ENCODE assay signal across 8 mouse cellular contexts in the genomic region with DNA sequence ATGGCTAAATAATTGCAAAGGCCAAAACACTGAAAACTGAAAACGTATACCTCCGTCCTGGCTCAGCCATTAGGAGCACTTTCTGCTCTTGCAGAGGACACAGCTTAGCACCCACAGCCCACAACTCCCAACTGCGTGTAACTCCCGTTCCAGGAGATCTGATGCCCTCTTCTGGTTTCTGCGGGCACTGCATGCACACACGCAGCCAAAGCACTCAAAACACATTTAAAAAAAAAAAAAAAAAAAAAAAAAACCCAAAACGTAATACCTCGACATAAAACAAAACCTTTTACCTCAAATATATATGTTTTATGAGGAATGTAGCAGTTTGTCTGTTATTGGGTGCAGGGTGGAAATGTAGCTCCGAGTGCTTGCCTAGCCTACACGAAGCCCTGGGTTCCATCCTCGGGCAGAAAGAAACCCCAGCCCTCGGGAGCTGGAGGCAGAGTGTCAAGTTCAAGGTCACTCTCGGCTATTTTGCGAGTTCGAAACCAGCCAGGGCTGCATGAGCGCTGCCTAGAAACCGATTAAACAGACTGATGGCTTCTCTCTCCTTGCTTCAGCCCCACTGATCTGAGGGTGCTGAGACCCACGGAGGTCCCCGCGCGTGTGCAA. TPM values are rescaled to one million over a fixed set of nuclear protein-coding genes. Genes with fewer than 3 reads are reported as not detected.
DNase-seq lines count a peak whose midpoint lies in the region; ATAC-seq and TF ChIP-seq lines count a peak whose summit lies in the region.

No protein-coding gene starts in this region.

- H3K27ac ChIP-seq in forebrain, postnatal 0 days (ENCODE audit: low read depth, low read length): peak overlapping the region; percentile 85
- peak overlapping the region; percentile 84 for H3K27ac ChIP-seq in lung, embryonic 16.5 days (ENCODE audit: low read length)

- ATAC-seq in G1E (ENCODE audit: extremely low read depth, insufficient number of reproducible peaks, low FRiP score, poor library complexity, severe bottlenecking): no peak
- ATAC-seq in forebrain, postnatal 0 days: peak; percentile 32; the same call in 1 of the 2 replicates
- peak; percentile 59 for ATAC-seq in hematopoietic stem cell, adult 5-6 weeks (replicated peaks in 1 of 2; ENCODE audit: insufficient read depth in 1 of 2, low FRiP score in 2 of 2, low TSS enrichment in 1 of 2, low read depth in 1 of 2, poor library complexity in 2 of 2, severe bottlenecking in 2 of 2)
- ATAC-seq in lung, embryonic 16.5 days (ENCODE audit: low read depth): peak; percentile 35

- no peaks in the 10 kb centered on the region for H3K9me3 ChIP-seq in G1E (replicated peaks)
- no peaks in the 10 kb centered on the region for H3K9me3 ChIP-seq in forebrain, postnatal 0 days (ENCODE audit: low read length)
- no peaks in the 10 kb centered on the region for H3K9me3 ChIP-seq in lung, embryonic 16.5 days (ENCODE audit: control insufficient read depth, low read length)

- peak; percentile 44; the same call in 1 of the 2 replicates for TF ChIP-seq CTCF in G1E (IDR thresholded peaks at IDR 0.05; ENCODE audit: low read depth, low read length)
- TF ChIP-seq CTCF in forebrain, postnatal 0 days (IDR thresholded peaks at IDR 0.05; ENCODE audit: low read depth): peak; percentile 86

- H3K27me3 ChIP-seq in G1E (ENCODE audit: insufficient read depth, low read length): peaks cover 2% of the 10 kb centered on the region; the same call in 1 of the 2 replicates
- no peaks in the 10 kb centered on the region for H3K27me3 ChIP-seq in forebrain, postnatal 0 days (ENCODE audit: insufficient read depth, low read length)
- no peaks in the 10 kb centered on the region for H3K27me3 ChIP-seq in lung, embryonic 16.5 days (ENCODE audit: control insufficient read depth, insufficient read depth, low read depth, low read length)

- DNase-seq in G1E (ENCODE audit: low spot score): peak; percentile 35
- peak; percentile 93 for DNase-seq in cerebellum, adult 18-20 months
- peak; percentile 94 for DNase-seq in forebrain, postnatal 0 days
- peak; percentile 85 for DNase-seq in layer of hippocampus, adult 9-10 months (ENCODE audit: low spot score)
- peak; percentile 81 for DNase-seq in ovary, postnatal 10 days (ENCODE audit: low spot score)
- peak; percentile 82 to 89 for DNase-seq in thymus, postnatal 10 days (ENCODE audit: low spot score in 2 of 2)

- H3K4me3 ChIP-seq in G1E (ENCODE audit: low read depth, low read length): peak overlapping the region; percentile 94
- H3K4me3 ChIP-seq in forebrain, postnatal 0 days (ENCODE audit: low read depth, low read length): peak overlapping the region; percentile 86
- H3K4me3 ChIP-seq in lung, embryonic 16.5 days (ENCODE audit: low read length): peak overlapping the region; percentile 99

- WGBS in forebrain, postnatal 0 days: 2% methylated on average over 21 of the region's 21 CpGs
- WGBS in lung, embryonic 16.5 days: 2% methylated on average over 21 of the region's 21 CpGs

- H3K4me2 ChIP-seq in forebrain, postnatal 0 days (ENCODE audit: low read depth): peak overlapping the region; percentile 81
- peak overlapping the region; percentile 57 for H3K4me2 ChIP-seq in lung, embryonic 16.5 days (ENCODE audit: low read depth, low read length)

- peak overlapping the region; percentile 86 for H3K9ac ChIP-seq in forebrain, postnatal 0 days
- peak overlapping the region; percentile 99 for H3K9ac ChIP-seq in lung, embryonic 16.5 days (ENCODE audit: low read length)

- H3K36me3 ChIP-seq in G1E (replicated peaks): peaks cover 26% of the 10 kb centered on the region
- peaks cover 14% of the 10 kb centered on the region for H3K36me3 ChIP-seq in forebrain, postnatal 0 days (ENCODE audit: insufficient read depth)
- peaks cover 10% of the 10 kb centered on the region for H3K36me3 ChIP-seq in lung, embryonic 16.5 days (ENCODE audit: control insufficient read depth, insufficient read depth, low read length)

- peaks cover 19% of the 10 kb centered on the region for H3K4me1 ChIP-seq in G1E (ENCODE audit: insufficient read depth, low read depth, low read length)
- no peaks in the 10 kb centered on the region for H3K4me1 ChIP-seq in forebrain, postnatal 0 days (ENCODE audit: insufficient read depth)
- H3K4me1 ChIP-seq in lung, embryonic 16.5 days (replicated peaks; ENCODE audit: control insufficient read depth, insufficient read depth, low read length): peaks cover 8% of the 10 kb centered on the region

RNA-seq across cellular contexts. Expression of gene Edrf1, which starts 0.5 kb away (rescaled TPM):
- total RNA-seq in G1E (2014; fragmentation: Nextera tagmentation): 21.5 and 61.4 TPM in 2 replicates
- total RNA-seq in G1E (2017): 31.1 and 36.3 TPM in 2 replicates
- polyA plus RNA-seq in G1E (2012): 5.5 and 6.2 TPM in 2 replicates
- total RNA-seq in forebrain, postnatal 0 days (2014; rRNA removed): 27.8 and 29.5 TPM in 2 replicates
- 5.8 and 10.5 TPM in 2 replicates for polyA plus RNA-seq in forebrain, postnatal 0 days (2015; fragmentation: Nextera tagmentation; extraction: Ambion mirVana)
- 20.3 and 33.4 TPM in 2 replicates for total RNA-seq in hematopoietic stem cell, adult 5-6 weeks (2017)
- 18.5 and 19.9 TPM in 2 replicates for polyA plus RNA-seq in lung, embryonic 16.5 days (2015; fragmentation: Nextera tagmentation; extraction: Ambion mirVana)

RNA-seq across cellular contexts. Expression of gene Tex36, which starts 34.9 kb away (rescaled TPM):
- not detected in 2 replicates for total RNA-seq in G1E (2014; fragmentation: Nextera tagmentation)
- total RNA-seq in G1E (2017): not detected in 2 replicates
- polyA plus RNA-seq in G1E (2012): not detected in 2 replicates
- total RNA-seq in forebrain, postnatal 0 days (2014; rRNA removed): not detected in 2 replicates
- polyA plus RNA-seq in forebrain, postnatal 0 days (2015; fragmentation: Nextera tagmentation; extraction: Ambion mirVana): 0.15 and 0.16 TPM in 2 replicates
- not detected in 2 replicates for total RNA-seq in hematopoietic stem cell, adult 5-6 weeks (2017)
- not detected in 2 replicates for polyA plus RNA-seq in lung, embryonic 16.5 days (2015; fragmentation: Nextera tagmentation; extraction: Ambion mirVana)

RNA-seq across cellular contexts. Expression of gene Mmp21, which starts 43.0 kb away (rescaled TPM):
- total RNA-seq in G1E (2014; fragmentation: Nextera tagmentation) (not detected in 2 replicates), G1E (2017) (not detected in 2 replicates)
- polyA plus RNA-seq in G1E (2012): not detected in 2 replicates
- total RNA-seq in forebrain, postnatal 0 days (2014; rRNA removed): 0.23 TPM in 1 of 2 replicates, not detected in the other
- not detected in 2 replicates for polyA plus RNA-seq in forebrain, postnatal 0 days (2015; fragmentation: Nextera tagmentation; extraction: Ambion mirVana)
- not detected in 2 replicates for total RNA-seq in hematopoietic stem cell, adult 5-6 weeks (2017)
- polyA plus RNA-seq in lung, embryonic 16.5 days (2015; fragmentation: Nextera tagmentation; extraction: Ambion mirVana): not detected in 2 replicates

Comparison
In these comparisons a context has a peak if more than half of its experiments do, and no peak if none do; other contexts are left out.
1. DNase-seq: peak in every context shown above with its lines; median percentile 94 in forebrain, postnatal 0 days; 93 in cerebellum, adult 18-20 months; 86 in thymus, postnatal 10 days; 85 in layer of hippocampus, adult 9-10 months; 81 in ovary, postnatal 10 days; 35 in G1E.